Mouse (Mus musculus) retina, embryonic 14.5 days (tissue): ENCODE data around the gene Myo1b.
"Not testable (repeated sequence)": the region's sequence is repeated elsewhere in the genome, so short reads cannot be mapped to it uniquely, and the experiment has no call there.

Source experiments
- DNase-seq: peaks from one replicate; pipeline ENCODE4 v3.0.0-alpha.2; 2015; ENCODE audit warnings: low spot score

Gene Myo1b

DNA sequence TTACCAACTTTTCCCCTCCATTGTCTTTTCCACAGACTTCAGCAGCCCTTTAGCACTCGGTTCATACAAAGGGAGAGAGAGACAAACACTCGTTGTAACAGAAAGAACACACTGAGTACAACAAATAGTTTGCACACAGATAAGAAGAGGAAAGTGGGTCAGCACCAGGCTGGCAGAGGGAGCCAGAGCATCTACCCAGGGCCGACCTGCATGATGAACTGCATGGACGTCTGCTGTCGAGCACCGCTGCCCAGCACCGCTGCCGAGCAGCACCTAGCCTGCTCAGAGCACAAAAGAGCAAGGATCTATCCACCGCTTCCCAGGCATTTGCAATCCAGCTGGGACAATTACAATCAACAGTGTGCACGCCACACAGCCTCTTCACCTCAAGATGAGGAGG lies 19.9 kb downstream of the Myo1b start:
- DNase-seq: peak; percentile 32

DNA sequence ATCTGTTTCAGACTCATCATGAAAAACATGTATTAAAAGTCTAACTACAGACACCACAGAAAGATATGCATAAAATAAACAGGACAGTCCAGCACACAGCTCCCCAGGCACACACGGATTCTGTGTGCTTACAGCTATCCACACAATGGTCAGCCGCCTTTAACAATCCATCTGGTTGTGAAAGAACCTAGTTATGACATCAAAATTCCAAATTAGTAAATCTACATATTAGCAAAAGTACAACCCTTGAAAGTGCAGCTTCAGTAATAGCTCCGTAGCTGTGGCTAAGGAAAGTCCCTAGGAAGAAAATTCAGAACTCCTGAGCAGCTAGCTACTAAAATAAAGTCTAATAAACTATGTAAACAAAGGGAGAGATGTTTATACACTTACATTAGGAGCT lies 21.1 kb downstream of the Myo1b start:
- no peak for DNase-seq

DNA sequence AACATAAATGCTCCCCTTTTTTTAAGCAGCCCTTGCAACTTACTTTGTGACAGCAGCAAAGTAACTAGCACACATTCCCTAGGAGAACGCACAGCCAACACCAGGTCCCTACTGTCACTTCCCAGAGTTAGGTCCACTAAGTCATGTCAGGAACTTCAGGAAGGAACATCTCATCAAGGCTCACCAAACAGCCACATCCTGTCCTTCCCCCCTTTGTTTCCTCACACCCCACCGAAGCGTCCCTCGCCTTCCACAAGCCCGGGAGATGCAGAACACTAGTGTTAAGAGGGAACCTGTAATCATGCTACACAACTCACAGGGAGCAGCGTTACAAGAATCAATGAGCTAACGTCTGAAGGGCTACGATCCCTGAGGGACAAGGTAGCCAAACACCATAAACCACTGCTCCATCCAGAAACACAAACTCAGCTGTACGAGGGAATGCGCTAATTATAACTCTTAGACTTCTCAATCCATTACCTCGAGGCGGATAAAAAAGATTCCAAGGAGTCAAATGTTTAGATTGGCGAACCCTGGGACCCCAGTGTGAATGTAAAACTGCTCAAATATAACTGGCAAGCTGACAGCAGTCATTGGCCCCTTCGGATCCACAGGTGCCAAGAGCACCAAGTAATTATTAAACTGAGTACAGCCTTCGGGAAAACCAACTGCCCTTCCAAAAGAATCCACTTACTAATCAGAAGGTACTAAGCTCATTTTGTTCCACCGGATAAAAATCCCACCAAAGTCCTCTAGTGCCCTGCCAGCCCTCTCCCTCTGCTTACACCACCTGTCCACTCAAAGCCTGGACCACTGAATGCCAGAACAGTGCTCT lies 22.1 kb downstream of the Myo1b start:
- DNase-seq: no peak

DNA sequence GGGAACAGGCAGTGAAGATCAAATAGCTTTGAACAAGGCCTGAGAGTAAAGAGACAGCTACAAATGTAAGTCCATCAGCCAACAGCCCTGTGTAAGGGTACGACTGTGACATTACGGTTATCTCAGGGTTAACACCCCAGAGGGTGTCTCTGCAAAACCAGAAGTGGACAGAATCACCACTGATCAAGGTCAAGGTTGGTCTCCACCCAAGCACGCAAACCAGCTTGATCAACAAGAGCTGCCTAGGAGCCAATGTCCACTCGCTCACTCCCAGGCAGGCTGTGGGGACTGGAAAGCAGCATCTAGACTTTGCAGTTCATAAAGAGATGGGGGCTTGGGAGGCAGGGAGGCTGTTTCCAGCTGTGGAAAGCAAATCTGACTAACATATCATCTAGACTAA lies 23.9 kb downstream of the Myo1b start:
- no peak for DNase-seq

GRCm38 (mm10) chr1:51888046-51888813 lies 27.6 kb downstream of the Myo1b start:
- DNase-seq: peak; percentile 31

- no peak for DNase-seq
These were observed 30.4 kb downstream of the Myo1b start for GRCm38 (mm10) chr1:51885356-51885983.

GRCm38 (mm10) chr1:51883211-51883610 lies 32.7 kb downstream of the Myo1b start:
- DNase-seq: no peak

DNA sequence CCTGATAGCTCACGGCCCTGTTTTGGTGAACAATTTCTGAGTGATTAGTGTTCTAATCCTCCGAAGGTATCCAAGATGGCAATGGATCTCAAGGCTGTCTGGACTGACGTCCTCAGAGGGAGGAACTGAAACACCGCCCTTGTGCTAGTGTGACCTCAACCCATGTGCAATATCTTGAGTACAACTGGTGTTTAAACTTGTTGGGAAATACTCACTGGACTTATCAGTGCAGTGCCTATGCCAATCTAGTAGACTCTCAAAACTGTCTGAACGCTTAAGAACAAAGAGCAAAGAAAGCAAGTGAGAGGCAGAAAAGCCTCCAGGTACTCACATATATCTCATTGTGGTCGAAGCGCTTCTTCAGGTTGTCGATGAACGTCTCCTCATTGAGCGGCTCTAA lies 33.1 kb downstream of the Myo1b start:
- DNase-seq: no peak

GRCm38 (mm10) chr1:51879927-51880814 lies 35.7 kb downstream of the Myo1b start:
- DNase-seq: peak; percentile 22

DNA sequence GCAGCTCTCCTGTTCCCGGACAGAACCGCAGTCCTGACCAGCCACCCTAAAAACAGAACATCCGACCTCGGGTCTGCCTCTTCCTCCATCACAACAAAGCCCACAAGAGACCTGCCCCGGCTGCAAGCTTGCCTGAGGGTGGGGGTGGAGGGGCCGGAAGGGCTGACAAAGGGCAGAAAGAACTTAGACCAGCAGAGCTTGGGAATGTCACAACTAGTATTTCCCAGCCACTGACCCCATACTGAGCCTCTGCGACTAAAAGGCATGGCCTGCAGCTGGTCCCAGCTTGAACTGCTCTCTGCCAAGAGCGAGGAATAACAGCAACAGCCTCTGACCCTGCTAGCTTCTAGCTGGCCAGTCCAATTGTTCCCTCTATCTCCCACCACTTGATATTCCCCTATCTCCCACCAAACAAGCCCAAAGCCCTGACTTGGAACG lies 36.5 kb downstream of the Myo1b start:
- DNase-seq: peak; percentile 58

DNA sequence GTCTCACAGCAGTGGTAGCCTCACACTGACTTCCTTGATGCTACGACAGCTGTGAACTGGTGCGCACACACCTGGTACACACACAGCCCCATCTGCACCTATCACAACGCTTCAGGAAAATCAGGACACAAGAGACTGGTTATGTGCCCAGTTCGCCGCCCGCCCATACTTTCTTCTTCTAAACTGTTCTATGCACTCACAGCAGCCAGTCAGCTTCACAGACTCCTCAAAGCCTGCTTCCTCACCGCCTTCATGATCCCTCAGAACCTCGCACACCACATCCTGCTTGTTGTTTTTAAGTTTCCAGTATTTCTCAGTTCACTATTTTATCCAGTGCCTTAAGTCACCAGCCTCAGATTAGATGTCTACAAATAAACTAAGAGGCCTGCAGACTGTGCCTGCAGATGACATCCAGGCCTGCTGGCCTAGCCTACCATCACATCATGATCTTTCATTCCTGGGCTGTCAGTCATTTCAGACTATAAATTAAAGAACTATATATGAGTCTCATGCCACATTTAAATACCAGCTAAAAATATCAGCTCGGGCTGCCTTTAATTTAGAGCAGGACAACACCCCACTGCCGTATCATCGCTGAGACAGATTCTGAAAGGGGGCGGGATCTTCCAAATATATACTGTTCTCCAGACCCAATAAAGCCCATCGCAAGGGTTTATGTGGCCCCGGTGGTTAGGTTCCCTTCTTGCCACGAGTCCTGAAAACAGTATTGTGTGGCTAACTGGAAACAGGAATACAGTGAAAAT lies 40.2 kb downstream of the Myo1b start:
- DNase-seq: no peak

GRCm38 (mm10) chr1:51872493-51873261 lies 43.2 kb downstream of the Myo1b start:
- no peak for DNase-seq

DNA sequence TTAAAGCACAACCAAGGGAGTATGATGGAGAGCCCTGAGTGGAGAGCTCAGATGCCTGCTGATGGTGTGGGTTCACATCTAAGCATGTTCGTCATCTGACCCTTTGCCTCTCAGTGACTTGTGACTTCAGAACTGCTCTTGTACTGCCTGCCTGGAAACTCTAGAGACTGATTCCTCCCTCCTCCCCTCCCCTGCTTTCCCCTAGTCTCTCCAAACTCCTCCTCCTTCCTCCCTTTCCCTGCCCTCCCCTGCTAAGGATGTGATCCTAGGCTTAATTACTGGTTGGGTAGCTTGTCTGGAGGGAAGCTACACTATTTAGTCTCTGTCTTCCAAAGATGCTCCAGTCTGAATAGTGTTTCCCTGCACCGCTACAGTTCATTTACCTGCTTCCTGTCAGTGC lies 44.6 kb downstream of the Myo1b start:
- not testable (repeated sequence) for DNase-seq

GRCm38 (mm10) chr1:51862828-51863421 lies 52.9 kb downstream of the Myo1b start:
- no peak for DNase-seq

DNA sequence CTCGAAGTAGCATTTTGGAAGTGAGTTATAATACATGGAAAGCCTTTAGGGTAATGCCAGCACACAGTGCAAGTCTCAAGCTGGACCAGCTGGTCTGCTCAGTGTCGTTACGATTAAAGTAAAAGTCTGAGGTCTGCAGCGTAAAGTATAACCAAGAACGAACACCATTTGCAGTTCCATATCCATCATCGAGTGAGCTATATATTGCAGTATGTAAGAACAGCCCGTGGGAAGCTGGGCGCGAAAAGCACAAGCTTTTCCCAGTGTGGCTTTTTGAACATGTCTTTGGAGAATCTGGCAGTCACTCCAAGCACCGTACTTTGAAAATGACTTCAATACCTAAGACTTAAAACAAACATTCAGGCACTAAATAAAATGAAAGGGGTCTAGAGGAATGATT lies 55.0 kb downstream of the Myo1b start:
- no peak for DNase-seq

DNA sequence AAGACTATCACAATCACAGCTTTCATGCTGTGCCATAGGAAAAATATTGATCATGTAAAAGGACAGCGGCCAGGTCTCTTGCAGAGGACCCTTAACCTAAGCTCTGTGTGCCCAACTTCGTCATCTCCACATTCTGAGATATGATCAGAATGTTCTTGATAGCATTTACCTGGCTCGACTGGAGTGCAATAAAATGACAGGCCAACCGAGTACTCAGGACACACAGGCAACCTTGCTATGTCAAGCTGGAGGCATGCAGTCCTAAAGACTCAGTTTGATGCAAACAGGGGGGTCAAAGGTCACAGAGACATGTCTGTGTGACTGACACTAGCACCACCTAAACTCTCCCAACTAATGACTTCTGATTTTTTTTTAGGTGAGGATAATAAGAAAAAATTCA lies 58.9 kb downstream of the Myo1b start:
- DNase-seq: no peak

DNA sequence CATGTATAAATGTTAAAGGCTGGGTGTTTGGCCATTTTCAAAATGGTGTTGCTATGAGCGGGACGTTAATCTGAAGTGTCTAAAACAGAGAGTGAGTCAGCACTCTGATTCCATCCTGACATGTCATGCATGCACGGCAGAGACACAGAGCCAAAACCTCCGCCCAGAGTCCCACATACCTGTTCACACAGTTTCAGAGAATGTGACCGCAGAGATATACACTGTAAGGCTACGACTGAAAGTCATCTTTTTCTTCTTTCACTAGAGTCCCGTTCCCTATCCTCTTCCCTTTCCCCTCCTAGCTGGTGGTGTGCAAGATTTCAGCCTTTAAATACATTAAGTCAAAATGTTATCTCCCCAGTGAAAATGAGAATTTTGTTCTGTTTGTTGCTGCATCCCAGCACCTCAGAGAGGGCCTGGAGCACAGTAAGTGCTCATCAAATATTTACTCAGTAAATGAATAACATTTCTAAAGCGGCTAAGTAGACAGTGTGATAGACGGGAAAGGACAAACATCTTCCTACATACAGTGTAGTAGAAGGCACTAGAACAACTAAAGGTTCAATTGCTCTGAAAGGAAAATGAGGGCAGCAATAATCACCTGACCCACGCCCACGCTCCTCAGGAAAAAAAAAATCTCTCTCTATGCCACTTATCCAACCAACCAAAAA lies 59.5 kb downstream of the Myo1b start:
- no peak for DNase-seq

GRCm38 (mm10) chr1:51855541-51856244 lies 60.2 kb downstream of the Myo1b start:
- DNase-seq: no peak

GRCm38 (mm10) chr1:51852314-51852713 lies 63.6 kb downstream of the Myo1b start:
- DNase-seq: no peak
